Mouse (Mus musculus) forebrain, embryonic 11.5 days (tissue): ENCODE measurements around the gene Havcr2. TPM values are rescaled to one million over a fixed set of nuclear protein-coding genes. Genes with fewer than 3 reads are reported as not detected.
"Not testable (repeated sequence)": the region's sequence is repeated elsewhere in the genome, so short reads cannot be mapped to it uniquely, and the experiment has no call there.

Experiments used
- ATAC-seq: fragments of 200-750 bp; cut with Nextera tagmentation; replicated peaks from 2 replicates; pipeline ENCODE4 v1.8.0; 2017; ENCODE audit warnings: moderate TSS enrichment; ENCODE audit not compliant: low FRiP score
- DNase-seq: peaks from one replicate; pipeline ENCODE4 v3.0.0-alpha.2; 2017; ENCODE audit warnings: low spot score
- H3K27ac ChIP-seq: fragments of 300-500 bp; sonication (generic); 2 replicates; pipeline ENCODE4 v1.5.1; 2014; ENCODE audit warnings: low read depth, low read length
- H3K27me3 ChIP-seq: fragments of 300-500 bp; sonication (generic); 2 replicates; pipeline ENCODE4 v1.6.1; 2014; ENCODE audit warnings: mild to moderate bottlenecking, low read length, mixed read lengths; ENCODE audit not compliant: control insufficient read depth, insufficient read depth
- H3K36me3 ChIP-seq: fragments of 300-500 bp; sonication (generic); 2 replicates; pipeline ENCODE4 v1.6.1; 2014; ENCODE audit warnings: mild to moderate bottlenecking, low read length, moderate library complexity, mixed read lengths; ENCODE audit not compliant: control insufficient read depth, insufficient read depth
- H3K4me1 ChIP-seq: fragments of 300-500 bp; sonication (generic); replicated peaks from 2 replicates; pipeline ENCODE4 v1.6.1; 2014; ENCODE audit warnings: low read length, mixed read lengths; ENCODE audit not compliant: control insufficient read depth, insufficient read depth
- H3K4me2 ChIP-seq: fragments of 300-500 bp; sonication (generic); 2 replicates; pipeline ENCODE4 v1.6.1; 2014; ENCODE audit warnings: low read depth, mild to moderate bottlenecking, low read length, moderate library complexity, mixed read lengths; ENCODE audit not compliant: severe bottlenecking
- H3K4me3 ChIP-seq: fragments of 300-500 bp; sonication (generic); 2 replicates; pipeline ENCODE4 v1.5.1; 2014; ENCODE audit warnings: low read depth, low read length
- H3K9ac ChIP-seq: fragments of 300-500 bp; sonication (generic); 2 replicates; pipeline ENCODE4 v1.6.1; 2014; ENCODE audit warnings: low read length
- H3K9me3 ChIP-seq: fragments of 300-500 bp; sonication (generic); 2 replicates; pipeline ENCODE4 v1.6.1; 2016; ENCODE audit warnings: low read length, mixed read lengths; ENCODE audit not compliant: control insufficient read depth
- WGBS: fragments of 180-500 bp; shearing (Covaris S2); extraction: QIAGEN DNeasy Blood & Tissue Kit; methylation state at CpG from one replicate; pipeline ENCODE4 v1.1.7; 2014; 5-methylcytosine and 5-hydroxymethylcytosine counted together
- polyA plus RNA-seq: library from polyadenylated mRNA; unstranded; fragments of >200 nt; fragmentation: Nextera tagmentation; extraction: Ambion mirVana; gene quantifications from 2 replicates; pipeline ENCODE4 v1.2.1, GENCODE M21; 2014

Havcr2 gene
- 0.13 and 0.19 TPM in 2 replicates for polyA plus RNA-seq

DNA sequence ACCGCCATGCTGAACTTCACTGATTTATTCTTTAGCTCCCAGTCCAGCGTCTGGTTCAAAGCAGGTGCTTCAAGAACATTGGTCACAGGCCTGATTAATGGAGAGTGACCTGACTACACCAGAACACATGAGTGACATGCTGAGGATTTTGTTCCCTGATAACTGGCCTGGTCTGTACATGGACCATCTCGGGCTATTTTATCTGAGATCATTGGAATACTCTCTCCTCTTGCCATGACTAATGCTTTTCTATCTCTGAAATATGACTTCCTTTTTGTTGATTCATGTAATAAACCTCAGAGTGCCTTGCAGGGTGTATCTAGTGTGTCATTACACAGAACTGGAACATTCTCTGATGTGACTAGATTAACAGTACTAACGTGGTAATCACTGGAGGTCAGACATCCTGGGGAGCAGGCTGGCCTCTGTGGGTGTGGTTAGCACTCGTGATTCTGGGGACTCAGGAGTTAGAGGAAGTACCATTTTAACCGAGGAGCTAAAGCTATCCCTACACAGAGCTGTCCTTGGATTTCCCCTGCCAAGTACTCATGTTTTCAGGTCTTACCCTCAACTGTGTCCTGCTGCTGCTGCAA lies at the start of gene Havcr2:
Gene Havcr2, plus strand, starts transcription at position 483 of the 593 bp plus-strand sequence.
- Histone ChIP-seq H3K4me1 (no peaks in the 10 kb centered on the region), H3K27me3 (no peaks in the 10 kb centered on the region), H3K36me3 (no peaks in the 10 kb centered on the region), H3K9me3 (no peaks in the 10 kb centered on the region), H3K4me2 (no peak within 1 kb of the TSS), H3K4me3 (no peak within 1 kb of the TSS), H3K9ac (no peak within 1 kb of the TSS), H3K27ac (no peak within 1 kb of the TSS)
- DNase-seq = no peak
- WGBS = 83% methylated on average over 6 of the region's 6 CpGs
- no peak for ATAC-seq

DNA sequence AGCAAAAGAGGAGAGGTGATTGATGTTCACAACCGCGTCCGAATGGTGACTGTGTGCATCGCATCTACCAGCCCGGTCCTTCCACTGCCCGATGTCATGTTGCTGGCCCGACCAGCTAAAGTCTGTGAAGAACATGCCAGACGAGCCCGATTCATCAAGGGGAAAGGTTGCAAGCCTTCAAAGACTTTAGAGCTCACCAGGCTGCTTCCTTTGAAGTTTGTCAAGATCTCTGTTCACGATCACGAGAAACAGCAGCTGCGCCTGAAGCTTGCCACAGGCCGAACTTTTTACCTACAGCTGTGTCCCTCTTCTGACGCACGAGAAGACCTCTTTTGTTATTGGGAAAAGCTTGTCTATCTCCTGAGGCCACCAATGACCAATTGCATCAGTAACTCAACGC lies 49.7 kb upstream of the Havcr2 start:
- Histone ChIP-seq H3K36me3 (no peaks in the 10 kb centered on the region), H3K4me1 (no peaks in the 10 kb centered on the region), H3K27ac (no peak overlapping the region), H3K9me3 (no peaks in the 10 kb centered on the region), H3K9ac (no peak overlapping the region), H3K4me3 (no peak overlapping the region), H3K4me2 (no peak overlapping the region), H3K27me3 (no peaks in the 10 kb centered on the region)
- DNase-seq = no peak
- 89% methylated on average over 16 of the region's 16 CpGs for WGBS
- no peak for ATAC-seq

DNA sequence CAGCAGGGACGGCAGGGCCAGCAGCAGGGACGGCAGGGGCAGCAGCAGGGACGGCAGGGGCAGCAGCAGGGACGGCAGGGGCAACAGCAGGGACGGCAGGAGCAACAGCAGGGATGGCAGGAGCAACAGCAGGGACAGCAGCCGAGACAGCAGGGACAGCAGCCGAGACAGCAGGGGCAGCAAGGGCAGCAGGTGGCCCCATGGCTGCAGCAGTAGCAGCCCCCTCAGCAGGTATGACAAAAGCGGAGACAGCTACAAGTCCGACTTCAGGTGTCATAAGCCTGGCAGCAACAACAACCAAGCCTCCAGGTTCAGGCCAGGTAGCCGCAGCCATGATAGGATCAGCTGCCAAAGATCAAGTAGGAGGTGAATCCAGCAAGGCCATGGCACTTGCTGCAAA lies 48.0 kb upstream of the Havcr2 start:
- Histone ChIP-seq H3K36me3 (no peaks in the 10 kb centered on the region), H3K9me3 (no peaks in the 10 kb centered on the region), H3K9ac (no peak overlapping the region; the same call in 1 of the 2 replicates), H3K27ac (no peak overlapping the region), H3K4me3 (no peak overlapping the region), H3K4me2 (no peak overlapping the region), H3K4me1 (no peaks in the 10 kb centered on the region), H3K27me3 (no peaks in the 10 kb centered on the region)
- DNase-seq (no peak), ATAC-seq (no peak)
- WGBS = 39% methylated on average over 10 of the region's 10 CpGs

DNA sequence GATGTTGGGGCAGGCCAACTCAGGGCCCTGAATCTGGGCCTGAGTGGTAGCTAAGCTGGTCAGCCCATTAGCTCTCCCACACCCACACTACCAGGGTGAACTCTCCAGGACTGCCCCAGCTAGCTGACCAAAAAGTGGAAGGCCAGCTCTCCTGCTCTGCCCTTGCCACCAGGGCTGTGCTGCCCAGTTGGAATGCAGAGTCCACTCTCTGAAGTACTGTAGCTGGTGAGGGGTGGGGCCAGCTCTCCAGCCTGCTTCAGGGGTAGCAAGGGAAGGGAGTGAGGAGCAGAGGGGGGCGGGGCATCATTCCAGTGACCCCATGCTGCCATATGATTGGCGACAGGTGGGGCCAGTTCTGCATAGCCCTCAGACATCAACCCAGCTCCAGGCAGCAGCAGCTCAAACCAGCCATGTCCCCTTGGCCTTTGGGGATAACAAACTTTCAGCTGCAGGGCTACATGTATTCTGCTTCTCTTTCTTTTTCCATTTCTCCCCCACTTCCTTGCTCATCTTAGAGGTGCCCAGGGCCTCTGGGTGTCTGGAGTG lies 44.6 kb upstream of the Havcr2 start:
- H3K27me3 ChIP-seq = no peaks in the 10 kb centered on the region
- DNase-seq (no peak), ATAC-seq (no peak)
- H3K4me3 ChIP-seq = no peak overlapping the region
- WGBS = 56% methylated on average over 2 of the region's 2 CpGs
- H3K4me1 ChIP-seq = no peaks in the 10 kb centered on the region
- H3K9ac ChIP-seq = no peak overlapping the region
- no peaks in the 10 kb centered on the region for H3K9me3 ChIP-seq
- H3K27ac ChIP-seq = no peak overlapping the region
- H3K4me2 ChIP-seq = no peak overlapping the region
- H3K36me3 ChIP-seq = no peaks in the 10 kb centered on the region

DNA sequence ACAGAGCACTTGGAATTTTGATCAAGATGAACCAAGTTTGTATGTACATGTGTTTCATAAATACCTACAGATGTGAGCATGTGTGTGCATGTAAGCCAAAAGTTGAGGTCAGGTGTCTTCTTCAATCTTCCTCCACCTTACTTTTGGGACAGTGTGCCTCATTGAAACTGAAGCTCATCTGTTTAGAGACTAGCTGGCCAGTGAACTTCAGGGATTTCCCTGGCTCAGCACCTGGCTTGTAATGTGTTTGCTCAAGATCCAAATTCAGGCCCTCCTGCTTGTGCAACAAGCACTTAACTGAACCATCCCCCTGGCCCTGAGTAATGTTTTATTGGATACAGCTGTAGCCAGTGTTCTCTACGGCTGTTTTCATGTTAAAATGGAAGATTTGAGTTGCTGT lies 36.3 kb upstream of the Havcr2 start:
- DNase-seq (no peak), ATAC-seq (no peak)
- H3K27ac ChIP-seq = no peak overlapping the region
- no peaks in the 10 kb centered on the region for H3K36me3 ChIP-seq
- no peaks in the 10 kb centered on the region for H3K27me3 ChIP-seq
- H3K4me1 ChIP-seq = no peaks in the 10 kb centered on the region
- H3K9ac ChIP-seq = no peak overlapping the region
- no peak overlapping the region for H3K4me3 ChIP-seq
- 52% methylated on average over 1 of the region's 1 CpGs for WGBS
- H3K9me3 ChIP-seq = no peaks in the 10 kb centered on the region
- no peak overlapping the region for H3K4me2 ChIP-seq

DNA sequence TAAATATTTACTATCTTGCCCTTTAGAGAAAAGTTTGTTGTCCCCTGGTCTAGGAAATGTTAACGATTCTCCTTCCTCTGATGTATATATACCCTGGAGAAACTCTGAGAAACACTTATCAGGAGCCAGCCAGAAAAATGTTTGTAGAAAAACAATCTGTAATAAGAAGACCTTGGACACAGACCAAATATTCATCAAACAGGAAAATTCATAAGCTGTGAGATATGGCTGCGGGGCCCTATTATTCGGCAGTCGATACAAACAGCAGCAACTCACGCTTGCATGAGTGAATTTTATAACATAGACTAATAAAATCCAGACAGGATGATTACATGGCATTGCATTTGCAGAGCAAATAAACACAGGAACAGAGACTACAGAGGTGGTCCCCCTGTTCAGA lies 35.9 kb upstream of the Havcr2 start:
- Histone ChIP-seq H3K9ac (no peak overlapping the region), H3K27me3 (no peaks in the 10 kb centered on the region), H3K27ac (no peak overlapping the region), H3K4me1 (no peaks in the 10 kb centered on the region), H3K9me3 (no peaks in the 10 kb centered on the region), H3K36me3 (no peaks in the 10 kb centered on the region), H3K4me2 (no peak overlapping the region), H3K4me3 (no peak overlapping the region)
- ATAC-seq = no peak
- 93% methylated on average over 5 of the region's 5 CpGs for WGBS
- no peak for DNase-seq

DNA sequence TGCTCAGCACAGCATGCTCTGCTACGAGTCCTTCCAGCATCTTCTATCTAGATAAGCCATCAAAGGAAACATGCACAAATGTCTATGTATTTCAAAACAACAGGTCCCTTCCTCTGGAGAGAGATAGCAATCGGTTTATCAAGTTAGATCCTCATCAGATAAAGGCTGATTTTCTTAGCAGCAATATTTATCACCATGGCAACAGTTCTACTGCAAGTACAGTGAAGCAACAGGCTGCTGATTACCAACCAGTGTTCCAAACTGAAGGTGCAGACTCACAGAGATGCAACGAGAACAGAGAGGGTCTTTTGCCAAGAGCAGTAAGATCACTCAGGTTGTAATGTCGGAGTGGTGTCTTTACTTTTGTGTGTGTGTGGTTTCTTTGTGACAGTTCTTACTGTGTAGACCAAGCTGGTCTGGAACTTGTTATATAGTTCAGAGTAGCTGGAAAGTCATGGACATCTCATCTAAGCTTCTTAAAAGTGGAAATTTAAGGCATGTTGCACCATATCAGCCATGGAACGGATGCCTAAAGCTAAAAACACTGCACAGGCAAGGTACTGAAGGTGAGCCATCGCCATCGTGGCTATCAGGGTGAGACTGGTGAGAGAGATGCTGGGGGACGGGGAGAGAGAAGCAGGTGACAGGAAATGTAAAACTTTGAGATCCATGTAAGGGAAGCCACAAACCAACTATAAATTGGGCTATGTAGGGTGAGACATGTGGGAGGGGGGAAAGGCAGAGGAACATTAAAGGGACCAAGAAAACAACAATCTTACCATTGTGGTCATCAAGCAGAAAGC lies 33.4 kb upstream of the Havcr2 start:
- DNase-seq = no peak
- 83% methylated on average over 8 of the region's 8 CpGs for WGBS
- no peak for ATAC-seq
- Histone ChIP-seq H3K4me2 (no peak overlapping the region), H3K4me1 (no peaks in the 10 kb centered on the region), H3K4me3 (no peak overlapping the region), H3K27me3 (no peaks in the 10 kb centered on the region), H3K27ac (no peak overlapping the region), H3K9me3 (no peaks in the 10 kb centered on the region), H3K36me3 (no peaks in the 10 kb centered on the region), H3K9ac (no peak overlapping the region)

DNA sequence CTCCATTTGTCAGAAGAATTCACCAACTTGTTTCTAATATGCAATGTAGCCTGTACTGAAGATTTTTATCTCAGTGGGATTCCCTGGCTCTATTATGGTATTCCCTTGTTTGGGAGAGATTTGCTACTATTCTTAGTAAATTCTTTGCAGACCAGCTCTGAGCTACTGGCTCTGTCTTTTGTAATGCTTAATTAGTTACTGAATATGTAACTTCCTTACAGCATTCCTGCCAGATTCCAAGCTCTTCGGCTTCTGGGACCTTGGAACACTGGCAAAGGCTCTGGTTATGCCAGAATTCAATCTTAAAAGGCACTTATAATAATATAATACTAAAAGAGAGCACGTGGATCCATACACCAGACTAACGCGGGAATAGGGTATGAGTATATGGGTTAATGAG lies 26.6 kb upstream of the Havcr2 start:
- H3K4me3 ChIP-seq, ATAC-seq, H3K4me1 ChIP-seq, DNase-seq, H3K4me2 ChIP-seq, H3K9me3 ChIP-seq, H3K9ac ChIP-seq, H3K36me3 ChIP-seq, H3K27ac ChIP-seq, H3K27me3 ChIP-seq: not testable (repeated sequence)
- 40% methylated on average over 4 of the region's 4 CpGs for WGBS
